Mouse (Mus musculus) olfactory bulb, adult 2 months (tissue): Measurements from ENCODE around the gene Cygb. TPM values are rescaled to one million over a fixed set of nuclear protein-coding genes. Genes with fewer than 3 reads are reported as not detected.

Source experiments
- H3K27ac ChIP-seq: fragments of 200-500 bp; 2 replicates; pipeline ENCODE4 v1.5.1; 2012; ENCODE audit warnings: low read depth, low read length; ENCODE audit not compliant: insufficient read depth
- H3K4me1 ChIP-seq: fragments of 200-500 bp; 2 replicates; pipeline ENCODE4 v1.6.1; 2012; ENCODE audit warnings: low read length; ENCODE audit not compliant: control insufficient read depth, insufficient read depth
- H3K4me3 ChIP-seq: fragments of 200-500 bp; 2 replicates; pipeline ENCODE4 v1.5.1; 2012; ENCODE audit warnings: mild to moderate bottlenecking, low read depth, low read length, moderate library complexity; ENCODE audit not compliant: insufficient read depth
- CTCF ChIP-seq: fragments of 200-500 bp; IDR thresholded peaks from 2 replicates; pipeline ENCODE4 v1.5.1; 2012; ENCODE audit warnings: low read depth, mild to moderate bottlenecking, low read length, moderate library complexity; ENCODE audit not compliant: insufficient read depth
- POLR2A ChIP-seq: fragments of 200-500 bp; IDR thresholded peaks from 2 replicates; pipeline ENCODE4 v1.6.1; 2012; ENCODE audit warnings: mild to moderate bottlenecking, low read depth, low read length, moderate library complexity; ENCODE audit not compliant: insufficient read depth
- WGBS: fragments of 180-500 bp; shearing (Covaris S2); methylation state at CpG from one replicate; pipeline ENCODE4 v1.1.7; 2018; 5-methylcytosine and 5-hydroxymethylcytosine counted together
- polyA plus RNA-seq: library from polyadenylated mRNA; stranded (reverse); fragments of >200 nt; gene quantifications from 2 replicates; pipeline ENCODE4 v1.2.4, GENCODE M21; 2012; ENCODE audit warnings: low replicate concordance; ENCODE audit not compliant: missing spikeins, insufficient read depth, insufficient read length

The Cygb gene
- not detected in 2 replicates for polyA plus RNA-seq

GRCm38 (mm10) chr11:116654255-116654821 lies at the start of gene Cygb:
Cygb (minus strand) TSS chr11:116654313.
- 10% methylated on average over 28 of the region's 28 CpGs for WGBS
- no peak for TF ChIP-seq CTCF
- no peak for TF ChIP-seq POLR2A
- H3K27ac ChIP-seq = peak within 1 kb of the TSS; percentile 83

GRCm38 (mm10) chr11:116701377-116701841 lies 47.3 kb upstream of the Cygb start:
- TF ChIP-seq CTCF (no peak), POLR2A (no peak)
- 45% methylated on average over 5 of the region's 5 CpGs for WGBS

More at GRCm38 (mm10) chr11:116654255-116654821, at the start of gene Cygb:
- H3K4me3 ChIP-seq = peak within 1 kb of the TSS; percentile 68
- H3K4me1 ChIP-seq = peaks cover 72% of the 10 kb centered on the region

GRCm38 (mm10) chr11:116697521-116697920 lies 43.4 kb upstream of the Cygb start:
- Histone ChIP-seq H3K4me3 (no peak overlapping the region), H3K27ac (no peak overlapping the region), H3K4me1 (peaks cover 10% of the 10 kb centered on the region)
- WGBS = 80% methylated on average over 9 of the region's 9 CpGs
- no peak for TF ChIP-seq POLR2A
- no peak for TF ChIP-seq CTCF

More at GRCm38 (mm10) chr11:116701377-116701841, 47.3 kb upstream of the Cygb start:
- H3K4me1 ChIP-seq = no peaks in the 10 kb centered on the region
- no peak overlapping the region for H3K4me3 ChIP-seq
- H3K27ac ChIP-seq = no peak overlapping the region

GRCm38 (mm10) chr11:116696426-116696825 lies 42.3 kb upstream of the Cygb start:
- TF ChIP-seq POLR2A (no peak), CTCF (no peak)
- no peak overlapping the region for H3K27ac ChIP-seq
- no peak overlapping the region for H3K4me3 ChIP-seq
- H3K4me1 ChIP-seq = peaks cover 10% of the 10 kb centered on the region
- 87% methylated on average over 4 of the region's 4 CpGs for WGBS

- Histone ChIP-seq H3K4me1 (peaks cover 10% of the 10 kb centered on the region), H3K27ac (no peak overlapping the region), H3K4me3 (no peak overlapping the region)
- 60% methylated on average over 23 of the region's 23 CpGs for WGBS
- no peak for TF ChIP-seq POLR2A
- no peak for TF ChIP-seq CTCF
Measured at GRCm38 (mm10) chr11:116695194-116695880, 41.2 kb upstream of the Cygb start.

GRCm38 (mm10) chr11:116694250-116695193 lies 40.4 kb upstream of the Cygb start:
- H3K4me3 ChIP-seq = peak overlapping the region; percentile 35
- 14% methylated on average over 73 of the region's 73 CpGs for WGBS
- peaks cover 10% of the 10 kb centered on the region for H3K4me1 ChIP-seq
- TF ChIP-seq POLR2A (no peak), CTCF (no peak)
- no peak overlapping the region for H3K27ac ChIP-seq

- Histone ChIP-seq H3K4me1 (peaks cover 10% of the 10 kb centered on the region), H3K27ac (no peak overlapping the region), H3K4me3 (peak overlapping the region; percentile 35; the same call in 1 of the 2 replicates)
- TF ChIP-seq CTCF (no peak), POLR2A (no peak)
- WGBS = 69% methylated on average over 4 of the region's 4 CpGs
Measured at GRCm38 (mm10) chr11:116693899-116694249, 39.8 kb upstream of the Cygb start.

- no peak for TF ChIP-seq POLR2A
- TF ChIP-seq CTCF = no peak
- 65% methylated on average over 18 of the region's 18 CpGs for WGBS
- H3K27ac ChIP-seq = no peak overlapping the region
- H3K4me1 ChIP-seq = peaks cover 10% of the 10 kb centered on the region
- H3K4me3 ChIP-seq = no peak overlapping the region
Measured at GRCm38 (mm10) chr11:116690701-116691575, 36.8 kb upstream of the Cygb start.
